Mouse (Mus musculus) bone marrow, adult 2 months (tissue): ENCODE data around the gene Igsf21. TPM values are rescaled to one million over a fixed set of nuclear protein-coding genes. Genes with fewer than 3 reads are reported as not detected.

Source experiments
- H3K27ac ChIP-seq: fragments of 200-500 bp; 2 replicates; pipeline ENCODE4 v1.5.1; 2012; ENCODE audit warnings: low read depth, mild to moderate bottlenecking, control low read depth, inconsistent platforms, low read length; ENCODE audit not compliant: control insufficient read depth, poor library complexity, insufficient read depth
- H3K4me1 ChIP-seq: fragments of 200-500 bp; 2 replicates; pipeline ENCODE4 v1.6.1; 2011; ENCODE audit warnings: low read length; ENCODE audit not compliant: control insufficient read depth, insufficient read depth
- H3K4me3 ChIP-seq: fragments of 200-500 bp; replicated peaks from 2 replicates; pipeline ENCODE3; 2011; ENCODE audit warnings: mild to moderate bottlenecking, low read depth, low read length, control low read depth; ENCODE audit not compliant: control insufficient read depth
- CTCF ChIP-seq: fragments of 200-500 bp; IDR thresholded peaks from 2 replicates; pipeline ENCODE4 v1.5.1; 2011; ENCODE audit warnings: low read length, control low read depth; ENCODE audit not compliant: control insufficient read depth, insufficient read depth
- POLR2A ChIP-seq: fragments of 200-500 bp; IDR thresholded peaks from 2 replicates; pipeline ENCODE4 v1.6.1; 2011; ENCODE audit warnings: low read depth, mild to moderate bottlenecking, control low read depth, low read length, borderline replicate concordance; ENCODE audit not compliant: control insufficient read depth
- WGBS: fragments of 180-500 bp; shearing (Covaris S2); methylation state at CpG from one replicate; pipeline ENCODE4 v1.1.7; 2018; 5-methylcytosine and 5-hydroxymethylcytosine counted together
- polyA plus RNA-seq: library from polyadenylated mRNA; stranded (reverse); fragments of >200 nt; gene quantifications from 2 replicates; pipeline ENCODE4 v1.2.4, GENCODE M21; 2011; ENCODE audit warnings: low replicate concordance; ENCODE audit not compliant: missing spikeins, insufficient read depth, insufficient read length

The Igsf21 gene
- polyA plus RNA-seq, 1 experiment = not detected

- no peak overlapping the region for H3K4me3 ChIP-seq
- TF ChIP-seq POLR2A (no peak), CTCF (no peak)
- H3K27ac ChIP-seq = no peak overlapping the region
- 66% methylated on average over 12 of the region's 12 CpGs for WGBS
- H3K4me1 ChIP-seq = no peaks in the 10 kb centered on the region
Observed at GRCm38 (mm10) chr4:140129553-140130275, 116.9 kb downstream of the Igsf21 start.

GRCm38 (mm10) chr4:140128116-140128515 lies 118.5 kb downstream of the Igsf21 start:
- TF ChIP-seq CTCF (no peak), POLR2A (no peak)
- WGBS = 78% methylated on average over 11 of the region's 11 CpGs
- Histone ChIP-seq H3K4me1 (no peaks in the 10 kb centered on the region), H3K27ac (no peak overlapping the region), H3K4me3 (no peak overlapping the region)

GRCm38 (mm10) chr4:140125806-140126205 lies 120.8 kb downstream of the Igsf21 start:
- TF ChIP-seq POLR2A (no peak), CTCF (no peak)
- H3K27ac ChIP-seq = no peak overlapping the region
- no peak overlapping the region for H3K4me3 ChIP-seq
- 81% methylated on average over 7 of the region's 7 CpGs for WGBS
- H3K4me1 ChIP-seq = no peaks in the 10 kb centered on the region

- WGBS = 56% methylated on average over 5 of the region's 5 CpGs
- TF ChIP-seq CTCF (no peak), POLR2A (no peak)
- no peak overlapping the region for H3K27ac ChIP-seq
- H3K4me3 ChIP-seq = no peak overlapping the region
- H3K4me1 ChIP-seq = no peaks in the 10 kb centered on the region
Observed at GRCm38 (mm10) chr4:140122534-140122933, 124.0 kb downstream of the Igsf21 start.

- H3K4me3 ChIP-seq = no peak overlapping the region
- WGBS = 77% methylated on average over 7 of the region's 7 CpGs
- TF ChIP-seq CTCF = no peak
- no peak for TF ChIP-seq POLR2A
- H3K4me1 ChIP-seq = no peaks in the 10 kb centered on the region
- no peak overlapping the region for H3K27ac ChIP-seq
Observed at GRCm38 (mm10) chr4:140117275-140117691, 129.3 kb downstream of the Igsf21 start.

- Histone ChIP-seq H3K4me1 (no peaks in the 10 kb centered on the region), H3K27ac (no peak overlapping the region), H3K4me3 (no peak overlapping the region)
- TF ChIP-seq POLR2A = no peak
- TF ChIP-seq CTCF = no peak
- WGBS = 79% methylated on average over 9 of the region's 9 CpGs
Observed at GRCm38 (mm10) chr4:140115756-140116155, 130.8 kb downstream of the Igsf21 start.

GRCm38 (mm10) chr4:140115053-140115452 lies 131.5 kb downstream of the Igsf21 start:
- no peaks in the 10 kb centered on the region for H3K4me1 ChIP-seq
- no peak overlapping the region for H3K27ac ChIP-seq
- WGBS = 77% methylated on average over 6 of the region's 6 CpGs
- TF ChIP-seq POLR2A (no peak), CTCF (peak; percentile 33; the same call in 1 of the 2 replicates)
- H3K4me3 ChIP-seq = no peak overlapping the region

- WGBS = 76% methylated on average over 18 of the region's 18 CpGs
- Histone ChIP-seq H3K27ac (no peak overlapping the region), H3K4me1 (no peaks in the 10 kb centered on the region), H3K4me3 (no peak overlapping the region)
- no peak for TF ChIP-seq POLR2A
- TF ChIP-seq CTCF = no peak
Observed at GRCm38 (mm10) chr4:140113690-140114475, 132.7 kb downstream of the Igsf21 start.

- WGBS = 46% methylated on average over 6 of the region's 6 CpGs
- TF ChIP-seq POLR2A = no peak
- no peak for TF ChIP-seq CTCF
- no peak overlapping the region for H3K27ac ChIP-seq
- H3K4me3 ChIP-seq = no peak overlapping the region
- no peaks in the 10 kb centered on the region for H3K4me1 ChIP-seq
Observed at GRCm38 (mm10) chr4:140109626-140109948, 137.0 kb downstream of the Igsf21 start.
